Mouse (Mus musculus): ENCODE data around the gene Mrpl17. TPM values are rescaled to one million over a fixed set of nuclear protein-coding genes. Genes with fewer than 3 reads are reported as not detected.

The Mrpl17 gene
- polyA plus RNA-seq, 1 experiment: 37.5 TPM

- no peak for TF ChIP-seq CTCF (IDR thresholded peaks at IDR 0.05; ENCODE audit: control insufficient read depth, insufficient read depth, low read length)
- TF ChIP-seq POLR2A (IDR thresholded peaks at IDR 0.05; ENCODE audit: borderline replicate concordance, control insufficient read depth, low read depth, low read length): no peak
Measured at GRCm38 (mm10) chr7:105795759-105796366, 15.0 kb downstream of the Mrpl17 start.

GRCm38 (mm10) chr7:105793701-105794100, 17.2 kb downstream of the Mrpl17 start:
- no peak for TF ChIP-seq CTCF (IDR thresholded peaks at IDR 0.05; ENCODE audit: control insufficient read depth, insufficient read depth, low read length)
- TF ChIP-seq POLR2A (IDR thresholded peaks at IDR 0.05; ENCODE audit: borderline replicate concordance, control insufficient read depth, low read depth, low read length): no peak
- no peak overlapping the region for H3K4me3 ChIP-seq (replicated peaks; ENCODE audit: control insufficient read depth, low read depth, low read length)
- H3K4me1 ChIP-seq (ENCODE audit: control insufficient read depth, insufficient read depth, low read length): no peaks in the 10 kb centered on the region
- H3K27ac ChIP-seq (ENCODE audit: control insufficient read depth, insufficient read depth, low read depth, low read length, poor library complexity): no peak overlapping the region
- WGBS: 86% methylated on average over 7 of the region's 7 CpGs

More at GRCm38 (mm10) chr7:105795759-105796366, 15.0 kb downstream of the Mrpl17 start:
- no peaks in the 10 kb centered on the region for H3K4me1 ChIP-seq (ENCODE audit: control insufficient read depth, insufficient read depth, low read length)
- WGBS: 34% methylated on average over 7 of the region's 7 CpGs
- no peak overlapping the region for H3K27ac ChIP-seq (ENCODE audit: control insufficient read depth, insufficient read depth, low read depth, low read length, poor library complexity)
- H3K4me3 ChIP-seq (replicated peaks; ENCODE audit: control insufficient read depth, low read depth, low read length): no peak overlapping the region

GRCm38 (mm10) chr7:105791147-105791546, 19.8 kb downstream of the Mrpl17 start:
- TF ChIP-seq CTCF (IDR thresholded peaks at IDR 0.05; ENCODE audit: control insufficient read depth, insufficient read depth, low read length) (no peak), POLR2A (IDR thresholded peaks at IDR 0.05; ENCODE audit: borderline replicate concordance, control insufficient read depth, low read depth, low read length) (no peak)
- Histone ChIP-seq H3K27ac (ENCODE audit: control insufficient read depth, insufficient read depth, low read depth, low read length, poor library complexity) (no peak overlapping the region), H3K4me3 (replicated peaks; ENCODE audit: control insufficient read depth, low read depth, low read length) (no peak overlapping the region), H3K4me1 (ENCODE audit: control insufficient read depth, insufficient read depth, low read length) (no peaks in the 10 kb centered on the region)
- WGBS: 83% methylated on average over 1 of the region's 1 CpGs

GRCm38 (mm10) chr7:105787285-105788140, 23.4 kb downstream of the Mrpl17 start, which contains the start of gene Dchs1:
Dchs1 (minus strand) TSS chr7:105787654.
- WGBS: 5% methylated on average over 69 of the region's 97 CpGs
- no peaks in the 10 kb centered on the region for H3K4me1 ChIP-seq (ENCODE audit: control insufficient read depth, insufficient read depth, low read length)
- H3K4me3 ChIP-seq (replicated peaks; ENCODE audit: control insufficient read depth, low read depth, low read length): peak within 1 kb of the TSS; percentile 42
- TF ChIP-seq POLR2A (IDR thresholded peaks at IDR 0.05; ENCODE audit: borderline replicate concordance, control insufficient read depth, low read depth, low read length) (no peak), CTCF (IDR thresholded peaks at IDR 0.05; ENCODE audit: control insufficient read depth, insufficient read depth, low read length) (no peak)
- H3K27ac ChIP-seq (ENCODE audit: control insufficient read depth, insufficient read depth, low read depth, low read length, poor library complexity): no peak within 1 kb of the TSS

- no peak overlapping the region for H3K27ac ChIP-seq (ENCODE audit: control insufficient read depth, insufficient read depth, low read depth, low read length, poor library complexity)
- TF ChIP-seq CTCF (IDR thresholded peaks at IDR 0.05; ENCODE audit: control insufficient read depth, insufficient read depth, low read length) (no peak), POLR2A (IDR thresholded peaks at IDR 0.05; ENCODE audit: borderline replicate concordance, control insufficient read depth, low read depth, low read length) (no peak)
- 32% methylated on average over 20 of the region's 20 CpGs for WGBS
- no peak overlapping the region for H3K4me3 ChIP-seq (replicated peaks; ENCODE audit: control insufficient read depth, low read depth, low read length)
- no peaks in the 10 kb centered on the region for H3K4me1 ChIP-seq (ENCODE audit: control insufficient read depth, insufficient read depth, low read length)
Measured at GRCm38 (mm10) chr7:105786506-105787284, 24.2 kb downstream of the Mrpl17 start.

GRCm38 (mm10) chr7:105784556-105784955, 26.3 kb downstream of the Mrpl17 start:
- no peak for TF ChIP-seq POLR2A (IDR thresholded peaks at IDR 0.05; ENCODE audit: borderline replicate concordance, control insufficient read depth, low read depth, low read length)
- no peak for TF ChIP-seq CTCF (IDR thresholded peaks at IDR 0.05; ENCODE audit: control insufficient read depth, insufficient read depth, low read length)
- no peak overlapping the region for H3K27ac ChIP-seq (ENCODE audit: control insufficient read depth, insufficient read depth, low read depth, low read length, poor library complexity)
- no peak overlapping the region for H3K4me3 ChIP-seq (replicated peaks; ENCODE audit: control insufficient read depth, low read depth, low read length)
- 64% methylated on average over 4 of the region's 4 CpGs for WGBS
- no peaks in the 10 kb centered on the region for H3K4me1 ChIP-seq (ENCODE audit: control insufficient read depth, insufficient read depth, low read length)

- Histone ChIP-seq H3K4me3 (replicated peaks; ENCODE audit: control insufficient read depth, low read depth, low read length) (no peak overlapping the region), H3K27ac (ENCODE audit: control insufficient read depth, insufficient read depth, low read depth, low read length, poor library complexity) (no peak overlapping the region), H3K4me1 (ENCODE audit: control insufficient read depth, insufficient read depth, low read length) (no peaks in the 10 kb centered on the region)
- TF ChIP-seq CTCF (IDR thresholded peaks at IDR 0.05; ENCODE audit: control insufficient read depth, insufficient read depth, low read length) (no peak), POLR2A (IDR thresholded peaks at IDR 0.05; ENCODE audit: borderline replicate concordance, control insufficient read depth, low read depth, low read length) (no peak)
- 63% methylated on average over 4 of the region's 4 CpGs for WGBS
Measured at GRCm38 (mm10) chr7:105783861-105784260, 27.0 kb downstream of the Mrpl17 start.
